Mouse (Mus musculus) ES-CJ7 (cell line): ENCODE measurements at regions not wholly inside any gene's neighbourhood (a gene's known extent, or its start where the extent isn't known, plus 50 kb on each side); places are given as distances from the start of the nearest gene placed in this dataset.

ENCODE experiments used
- DNase-seq: peaks from one replicate; pipeline ENCODE4 v3.0.0; 2011; ENCODE audit warnings: low read depth, low spot score

DNA sequence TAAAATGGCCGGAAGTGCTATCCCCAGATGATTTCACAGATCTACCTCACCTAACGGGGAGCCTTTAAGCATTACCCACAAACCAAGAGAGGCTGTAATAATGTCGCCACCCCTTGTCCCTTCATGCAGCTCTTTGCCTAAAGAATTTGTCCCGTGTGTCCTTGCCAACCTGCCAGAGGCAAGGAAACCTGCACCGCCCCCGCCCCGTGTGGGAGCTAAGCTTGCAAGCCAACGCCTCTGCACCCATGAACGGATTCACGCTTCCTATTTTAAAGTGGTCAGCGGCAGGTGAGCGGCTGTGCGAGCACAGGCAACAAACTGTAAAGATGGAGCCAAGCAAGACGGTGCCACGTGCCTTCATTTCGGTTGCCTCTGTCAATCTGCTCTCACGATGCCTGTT, 63.1 kb downstream of the Gm11011 start:
- no peak for DNase-seq

DNA sequence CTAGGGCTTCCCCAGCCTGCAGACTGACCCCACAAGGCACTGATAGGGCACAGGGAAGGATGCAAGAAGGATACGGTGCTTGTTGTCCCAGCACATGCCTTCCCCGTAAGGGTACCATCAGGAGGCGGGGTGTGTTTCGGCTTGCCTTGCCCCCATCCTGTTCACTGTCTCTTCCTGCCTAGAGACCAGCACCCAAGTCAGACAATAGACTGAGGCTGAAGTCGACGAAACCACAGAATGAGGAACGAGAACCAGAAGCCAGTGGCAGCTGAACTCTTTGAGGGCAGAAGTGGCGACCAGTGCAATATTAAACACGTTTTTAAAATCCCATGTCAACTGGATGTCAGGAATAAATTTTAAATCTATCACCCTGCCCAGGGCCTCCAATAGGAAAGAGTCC, 67.6 kb downstream of the Gm11011 start:
- no peak for DNase-seq

DNA sequence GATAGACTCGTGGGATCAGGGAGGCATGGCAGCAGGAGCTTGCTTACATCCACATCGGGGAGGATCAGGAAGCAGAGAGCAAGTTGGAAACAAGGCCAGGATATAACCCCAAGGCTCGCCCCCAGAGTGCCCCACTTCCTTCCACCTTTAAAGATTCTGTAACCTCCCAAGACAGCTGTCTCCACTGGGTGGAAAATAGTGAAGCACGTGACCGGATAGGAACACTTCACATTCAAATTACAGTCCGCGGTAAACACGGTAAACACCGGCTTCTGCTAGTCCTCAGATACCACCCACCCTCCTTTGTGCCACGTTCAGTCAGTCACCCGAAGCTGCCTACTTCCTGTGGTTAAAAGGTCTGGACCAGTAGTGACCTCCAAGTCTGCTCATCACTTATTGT, 72.2 kb downstream of the Gm11011 start:
- peak; percentile 80 for DNase-seq

DNA sequence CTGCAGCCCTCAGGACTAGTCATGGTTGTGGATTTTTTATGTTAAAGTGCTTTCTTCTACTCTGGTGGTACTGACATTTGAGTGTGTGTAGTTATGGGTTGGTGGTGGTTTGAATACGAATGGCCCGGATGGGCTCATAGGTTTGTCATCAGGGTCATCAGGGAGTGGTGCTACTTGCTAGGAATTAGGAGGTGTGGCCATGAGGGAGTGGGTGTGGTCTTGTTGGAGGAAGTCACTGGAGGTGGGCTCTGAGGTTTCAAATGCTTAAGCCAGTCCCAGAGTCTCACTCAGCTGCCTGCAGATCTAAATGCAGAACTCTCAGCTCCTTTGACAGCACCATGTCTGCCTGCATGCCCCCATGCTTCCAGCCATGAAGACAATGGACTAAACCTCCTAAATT, 76.8 kb downstream of the Gm11011 start:
- DNase-seq = peak; percentile 53

DNA sequence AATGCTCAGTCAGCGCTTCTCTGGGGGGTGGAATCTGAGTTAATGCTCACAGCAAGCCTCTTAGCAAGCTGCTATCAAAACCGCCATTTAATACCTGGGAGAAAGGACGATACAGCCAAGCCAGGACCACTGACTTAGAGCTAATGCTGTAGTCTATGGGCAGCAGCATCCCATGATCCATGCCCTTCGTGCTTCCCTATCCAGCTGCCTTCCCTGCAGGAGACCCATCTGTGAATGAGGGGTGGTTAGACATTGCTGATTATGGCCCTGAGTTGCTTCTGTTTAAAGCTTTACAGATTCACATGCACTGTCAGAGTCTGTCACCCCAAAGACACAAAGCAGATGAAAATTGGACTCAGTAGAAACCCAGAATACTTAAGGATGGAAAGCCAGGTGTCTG, 78.1 kb downstream of the Gm11011 start:
- no peak for DNase-seq

DNA sequence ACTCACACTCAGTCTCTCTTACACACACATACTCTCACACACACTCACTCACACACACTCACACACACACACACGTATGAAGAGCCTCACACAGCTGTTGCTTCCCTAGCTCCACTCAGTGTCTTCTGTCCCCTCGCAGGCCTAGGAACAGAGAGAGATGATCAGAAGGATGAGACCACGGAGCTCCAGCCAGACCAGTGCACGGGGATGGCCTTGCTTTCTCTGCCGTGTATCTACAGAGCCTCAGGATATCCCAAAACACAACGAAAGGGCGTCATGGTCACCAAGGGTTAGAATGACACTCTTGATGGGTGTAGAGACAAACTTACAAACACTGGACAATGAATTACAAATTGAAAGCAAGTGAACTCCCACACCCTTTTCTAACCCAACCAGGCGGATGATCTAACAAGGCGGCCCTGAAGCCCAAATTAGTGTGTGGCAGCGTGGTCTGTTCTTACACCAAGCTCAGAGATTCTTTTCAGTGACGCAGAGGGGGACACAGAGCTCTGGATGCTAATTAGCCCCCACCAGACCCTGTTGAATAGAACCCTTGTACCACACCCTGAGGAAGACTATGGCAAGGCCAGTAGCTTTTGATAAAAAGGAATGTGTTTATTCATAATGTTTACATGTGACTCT, 83.0 kb downstream of the Gm11011 start:
- DNase-seq = no peak

DNA sequence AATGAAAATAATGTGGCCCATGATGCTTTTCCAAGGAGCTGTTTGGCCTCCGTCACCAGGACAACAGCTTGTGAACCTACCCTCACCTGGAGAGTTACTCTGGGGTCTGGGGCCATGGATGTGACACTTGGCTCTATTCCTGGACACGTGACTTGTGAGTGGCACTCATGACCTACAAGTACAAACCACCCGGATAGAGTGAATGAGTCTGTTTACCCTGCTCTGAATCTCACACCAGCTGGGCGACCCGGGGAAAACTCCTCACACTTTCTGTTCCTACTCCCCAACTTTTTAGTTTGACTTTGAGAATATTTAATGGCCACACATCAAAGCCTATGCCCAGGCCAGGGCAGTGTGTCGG, 84.0 kb downstream of the Gm11011 start:
- no peak for DNase-seq

DNA sequence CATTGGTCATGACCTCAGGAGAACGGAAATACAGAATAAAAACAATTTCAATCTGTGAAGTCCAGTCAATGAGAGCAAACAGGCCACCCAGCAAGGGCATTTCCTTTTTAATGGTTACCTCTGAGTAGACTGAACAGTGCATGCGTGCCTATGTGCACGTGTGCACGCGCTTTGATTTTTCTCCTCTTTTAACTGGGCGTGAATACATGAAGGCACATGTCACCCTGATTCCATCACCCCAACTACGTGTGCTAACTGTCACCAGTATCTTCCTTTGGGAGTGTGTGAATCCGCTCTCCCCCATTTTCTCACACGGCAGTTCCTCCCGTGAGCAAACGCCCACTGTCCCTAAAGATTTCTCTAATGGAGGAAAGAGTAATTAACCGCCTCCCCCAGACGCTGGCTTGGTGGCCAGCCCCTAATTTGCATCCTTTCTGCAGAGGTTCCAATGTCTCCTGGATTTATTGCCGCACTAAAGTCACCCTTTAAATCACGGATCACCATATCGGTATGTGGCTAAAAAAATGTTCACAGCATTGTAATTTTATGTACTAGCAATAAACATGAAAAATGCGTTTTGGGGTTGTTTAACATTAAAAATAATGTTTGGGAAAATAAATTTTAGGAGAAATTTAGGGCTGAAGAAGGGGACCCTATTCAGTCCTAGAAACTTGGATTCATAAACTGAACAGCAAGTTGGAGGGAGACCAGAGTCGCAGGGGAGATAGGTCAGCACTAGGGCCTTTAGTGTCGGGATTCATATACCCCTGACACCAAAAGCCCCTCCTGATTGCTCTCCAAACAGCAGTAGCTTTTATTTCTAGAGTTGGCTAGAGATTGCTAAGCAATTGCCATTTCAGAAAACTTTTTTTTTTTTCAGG, 84.6 kb downstream of the Gm11011 start:
- no peak for DNase-seq

DNA sequence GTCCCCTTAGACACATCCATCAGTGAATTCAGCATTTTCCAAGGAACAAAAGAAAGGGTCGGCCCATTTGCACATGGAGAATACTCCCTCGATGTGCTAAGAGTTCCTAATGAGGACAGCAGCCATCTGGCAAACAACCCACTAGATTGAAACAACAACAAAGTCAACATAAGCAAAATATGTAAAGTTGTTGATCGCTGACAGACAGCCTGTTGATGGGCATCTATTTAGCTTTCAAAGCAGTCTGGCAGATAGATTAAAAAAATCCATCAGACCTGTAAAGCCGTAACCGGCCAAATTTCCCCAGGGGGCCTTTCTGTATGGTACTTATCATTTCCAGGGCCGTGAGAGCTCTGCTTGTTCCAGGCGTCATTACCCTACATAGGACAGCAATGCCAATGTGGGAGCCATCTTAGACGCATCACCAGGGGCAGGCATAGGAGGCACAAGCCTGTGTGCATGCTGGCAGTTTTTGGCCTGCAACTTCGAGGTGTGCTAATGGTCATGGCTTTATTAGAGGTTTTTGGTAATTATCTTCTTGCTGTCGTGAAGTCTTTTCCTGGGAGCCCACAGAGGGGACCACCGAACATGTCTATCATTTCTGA, 85.7 kb downstream of the Gm11011 start:
- DNase-seq = no peak

DNA sequence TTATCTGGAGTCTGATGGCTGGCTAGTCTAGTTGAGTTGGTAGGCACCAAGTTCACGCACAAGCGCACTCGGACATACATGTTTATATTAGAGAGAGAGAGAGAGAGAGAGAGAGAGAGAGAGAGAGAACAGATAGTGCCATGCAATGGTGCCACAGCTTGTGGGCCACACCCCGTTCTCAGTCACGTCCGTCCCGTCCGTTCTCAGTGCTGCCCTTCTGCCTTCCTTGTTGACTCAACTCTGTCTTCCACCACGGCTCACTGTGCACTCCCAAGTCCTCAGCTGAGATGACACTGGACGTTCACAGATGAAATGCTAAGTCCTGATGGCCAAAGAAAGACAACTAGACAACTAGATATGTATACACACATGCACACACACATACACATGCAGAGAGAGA, 92.2 kb downstream of the Gm11011 start:
- DNase-seq = no peak

DNA sequence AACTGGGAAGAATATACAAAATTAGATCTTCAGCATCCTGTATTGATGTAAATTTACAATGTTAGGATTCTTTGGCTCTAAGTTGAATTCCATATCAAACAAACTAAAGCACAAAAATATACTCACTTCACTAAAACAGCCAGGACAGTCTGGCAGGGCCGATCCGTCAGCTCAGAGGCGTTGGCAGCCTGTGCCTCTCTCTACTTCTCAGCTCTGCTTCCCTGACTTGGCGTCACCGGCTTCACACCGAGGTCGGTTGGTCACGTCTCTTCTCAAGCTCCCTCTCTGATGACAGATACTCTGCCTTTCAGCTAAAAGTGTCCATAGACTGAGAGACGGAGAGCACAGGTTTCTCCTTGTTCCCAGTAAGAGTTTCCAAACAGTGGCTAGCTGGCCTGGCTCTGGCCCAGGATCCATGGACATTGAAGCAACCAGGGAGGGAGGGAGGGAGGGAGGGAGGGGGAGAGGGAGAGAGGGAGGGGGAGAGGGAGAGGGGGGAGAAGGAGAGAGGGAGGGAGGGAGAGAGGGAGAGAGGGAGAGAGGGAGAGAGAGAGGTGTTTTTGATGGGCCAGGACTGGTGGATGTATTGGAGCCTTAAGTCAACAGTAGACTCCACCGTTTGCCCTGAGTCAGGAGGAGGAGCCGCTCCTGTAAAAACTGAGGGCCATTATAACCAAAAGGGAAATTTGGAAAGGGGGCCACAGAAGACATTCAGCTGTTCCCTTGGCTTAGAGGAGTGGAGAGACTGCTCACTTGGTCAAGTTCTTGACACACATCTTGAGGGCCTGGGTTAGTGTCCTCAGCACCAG, 92.8 kb downstream of the Gm11011 start:
- DNase-seq = no peak

DNA sequence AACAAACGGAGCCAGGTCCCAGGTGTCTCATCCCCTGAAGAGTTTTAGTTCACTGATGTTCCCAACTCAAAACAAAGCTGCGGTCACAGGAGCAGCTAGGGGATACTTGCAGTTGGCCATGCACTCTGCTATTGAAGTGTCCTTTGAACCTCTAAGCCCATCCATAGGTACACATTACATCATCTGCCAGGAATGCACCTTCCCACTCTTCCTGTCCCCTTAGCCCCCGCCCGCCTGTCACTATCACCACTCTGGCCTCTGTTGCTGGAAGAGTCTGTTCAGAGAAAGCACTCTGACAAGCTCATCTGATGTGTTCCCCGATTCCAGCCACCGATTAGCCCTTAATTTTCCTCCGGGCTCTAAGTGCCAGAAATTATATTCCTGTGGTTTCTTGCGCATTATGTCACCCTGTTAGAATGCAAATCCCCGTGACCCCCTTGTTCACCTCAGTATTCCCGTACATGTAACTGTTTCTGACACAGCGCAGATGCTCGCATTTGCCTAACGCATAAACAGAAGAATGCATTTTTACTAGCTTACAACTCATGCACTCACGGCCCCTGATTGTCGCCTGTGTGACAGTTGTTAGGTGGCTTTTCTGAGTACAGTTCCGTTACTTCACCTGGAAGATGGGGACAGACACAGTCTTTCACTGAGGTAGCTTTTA, 93.8 kb downstream of the Gm11011 start:
- no peak for DNase-seq

DNA sequence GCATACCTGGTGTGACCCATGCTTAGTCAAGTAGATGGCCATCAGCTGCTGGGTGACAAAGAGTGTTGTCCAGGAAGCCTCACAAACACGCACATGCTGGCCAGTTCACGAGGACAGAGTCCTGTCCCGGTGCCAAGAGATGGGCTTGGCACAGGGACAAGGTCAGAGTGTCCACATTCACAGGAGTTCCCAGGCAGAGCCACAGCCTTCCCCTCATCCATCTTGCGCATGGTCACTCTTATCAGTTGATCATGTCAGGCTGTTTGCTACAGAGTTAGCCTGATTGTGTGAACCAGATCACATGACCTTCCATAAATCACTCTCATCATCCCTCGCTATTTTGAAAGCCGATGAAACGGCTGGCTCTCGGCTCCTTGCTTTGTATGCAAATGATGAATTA, 103.6 kb downstream of the Gm11011 start:
- no peak for DNase-seq

DNA sequence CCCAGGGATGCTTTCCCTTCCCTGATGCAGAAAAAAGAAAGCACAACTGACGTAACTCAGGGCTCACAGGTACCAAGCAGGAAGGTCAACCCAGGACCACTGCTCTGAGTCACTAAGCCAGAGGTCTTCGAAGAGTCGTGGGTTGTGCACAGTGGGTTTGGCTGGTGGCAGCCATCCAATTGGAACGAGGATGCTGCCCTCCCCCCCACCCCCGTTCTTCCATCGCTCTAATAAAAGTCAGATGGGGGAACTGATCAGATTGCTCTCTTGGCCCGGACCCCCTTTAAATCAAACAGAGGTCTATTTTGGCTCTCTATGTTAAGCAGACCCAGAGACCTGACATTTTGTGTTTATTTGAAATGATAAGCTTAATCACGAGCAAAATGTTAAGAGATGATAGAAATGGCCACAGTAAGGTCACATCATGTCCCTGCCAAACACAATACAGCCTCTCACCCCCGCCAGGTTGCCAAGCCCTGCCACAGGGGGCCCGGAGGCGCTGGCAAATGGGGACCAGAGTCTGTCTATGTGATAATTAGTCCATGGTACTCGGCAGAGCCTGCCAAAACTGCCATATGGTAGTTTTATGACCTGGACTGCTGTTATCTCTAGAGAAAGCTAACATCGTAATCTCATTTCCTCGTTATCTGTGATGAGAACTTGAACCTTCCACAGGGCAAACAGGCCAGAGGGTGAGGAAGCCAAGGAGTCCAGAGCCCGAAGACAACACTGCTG, 105.6 kb downstream of the Gm11011 start:
- DNase-seq = no peak

DNA sequence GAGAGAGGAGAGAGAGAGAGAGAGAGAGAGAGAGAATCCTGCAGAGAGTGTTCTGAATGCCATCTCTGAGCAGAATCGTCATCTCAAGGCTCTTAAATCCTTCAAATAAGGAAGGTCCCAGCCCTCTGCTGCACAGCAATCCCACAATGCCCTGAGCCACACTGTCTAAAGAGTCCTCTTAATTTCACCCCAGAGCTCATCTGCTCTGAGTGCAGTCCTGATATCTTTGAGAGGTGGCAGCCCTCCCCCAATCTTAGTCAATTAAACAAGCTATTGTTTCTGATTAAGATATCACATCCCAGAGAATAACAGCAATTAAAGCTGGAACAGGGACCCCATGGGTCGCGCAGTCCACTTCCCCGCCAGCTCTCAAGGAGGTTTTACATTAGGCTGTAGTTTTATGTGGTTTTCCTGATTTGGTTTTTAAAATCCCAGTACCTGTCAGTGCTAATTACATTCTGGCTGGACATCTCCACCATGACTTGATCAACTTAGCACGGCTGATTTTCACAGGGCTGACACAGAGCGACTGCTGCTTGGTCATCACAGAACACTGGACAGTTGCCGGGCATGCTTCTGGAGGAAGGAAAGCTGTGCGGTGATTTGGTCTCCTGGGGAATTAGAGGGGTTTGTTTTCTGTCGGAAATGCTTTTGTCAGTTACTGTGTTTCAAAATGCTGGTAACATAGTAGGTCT, 113.0 kb downstream of the Gm11011 start:
- DNase-seq = no peak

DNA sequence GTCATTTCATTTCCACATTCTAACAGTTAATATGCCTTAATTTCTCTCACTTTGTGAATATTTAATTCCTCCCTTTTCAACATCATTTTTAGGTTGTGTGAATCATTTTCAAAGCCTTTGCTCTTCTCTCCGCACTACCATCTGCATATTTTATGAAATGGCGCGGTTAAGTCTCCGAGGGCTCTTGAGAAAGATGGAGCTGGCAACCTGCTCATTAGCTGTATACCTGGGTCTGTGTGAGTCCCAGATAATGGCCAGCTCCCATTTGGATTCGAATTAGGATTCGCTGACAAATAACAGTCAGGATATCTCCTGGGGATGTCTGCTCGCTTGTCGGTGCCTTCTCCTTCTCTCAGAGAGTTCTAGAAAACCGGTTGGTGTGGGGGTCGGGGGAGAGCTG, 118.0 kb downstream of the Gm11011 start:
- DNase-seq = no peak

DNA sequence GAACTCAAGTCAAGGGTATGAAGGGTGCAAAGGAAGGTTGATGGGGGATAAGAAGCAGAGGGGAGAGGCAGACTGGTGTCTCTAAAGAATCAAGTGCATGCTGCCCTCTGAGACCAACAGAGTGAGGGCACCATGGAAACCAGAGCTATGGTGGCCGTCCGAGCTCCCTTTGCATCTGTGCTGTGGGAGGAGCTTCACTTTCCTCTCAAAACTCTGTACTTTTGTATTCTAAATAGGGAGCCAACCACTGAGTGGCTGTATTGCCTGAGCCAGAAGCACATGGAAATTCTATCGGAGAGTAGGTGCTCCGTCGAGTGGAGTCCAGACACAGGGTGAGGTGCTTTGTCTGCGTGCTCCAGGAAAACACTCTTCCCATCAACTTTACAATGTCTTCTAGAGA, 119.9 kb downstream of the Gm11011 start:
- no peak for DNase-seq

DNA sequence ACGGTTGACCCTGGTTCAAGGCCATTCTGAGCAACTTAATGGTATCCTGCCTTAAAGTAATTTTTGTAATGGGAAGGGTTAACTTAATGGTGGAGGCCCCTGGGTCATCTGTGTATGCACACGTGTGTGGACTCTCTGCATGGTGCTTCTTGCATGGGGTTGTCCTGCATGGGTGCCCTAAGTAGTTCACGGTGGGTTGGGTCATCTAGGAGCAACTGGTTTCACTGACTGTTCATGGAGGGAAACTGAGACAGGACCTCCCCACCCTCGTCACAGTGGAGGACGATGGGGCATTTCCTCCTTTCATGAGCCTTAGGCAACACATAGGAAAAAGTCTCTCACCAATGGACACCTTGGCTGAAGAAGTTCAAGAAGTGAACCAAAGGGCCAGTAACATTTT, 123.4 kb downstream of the Gm11011 start:
- DNase-seq = no peak

DNA sequence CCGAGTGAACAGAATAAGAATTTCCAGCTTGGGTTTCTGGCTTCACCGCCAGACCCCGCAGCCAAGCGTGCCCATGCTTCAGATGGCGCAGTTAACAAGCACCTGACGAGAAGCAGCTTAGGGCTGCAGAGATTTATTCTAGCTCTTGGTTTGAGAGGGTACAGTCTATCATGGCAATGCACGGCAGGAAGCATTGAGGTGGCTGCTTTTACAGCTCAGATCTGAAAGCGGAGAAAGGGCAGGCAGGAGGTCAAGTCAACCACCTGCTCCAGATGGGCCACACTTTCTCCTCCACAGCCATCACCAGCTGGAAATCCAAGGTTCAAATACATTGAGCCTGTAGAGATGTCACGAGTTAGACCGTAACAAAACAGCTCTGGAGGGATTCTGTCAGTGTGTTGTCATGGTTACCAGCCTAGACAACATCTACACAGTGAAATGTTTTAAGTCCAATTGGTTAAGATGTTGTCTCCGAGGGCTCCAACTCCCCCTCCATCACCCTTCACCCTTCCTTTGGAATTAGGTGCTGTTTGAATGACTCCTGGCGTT, 126.0 kb downstream of the Gm11011 start:
- DNase-seq = no peak

DNA sequence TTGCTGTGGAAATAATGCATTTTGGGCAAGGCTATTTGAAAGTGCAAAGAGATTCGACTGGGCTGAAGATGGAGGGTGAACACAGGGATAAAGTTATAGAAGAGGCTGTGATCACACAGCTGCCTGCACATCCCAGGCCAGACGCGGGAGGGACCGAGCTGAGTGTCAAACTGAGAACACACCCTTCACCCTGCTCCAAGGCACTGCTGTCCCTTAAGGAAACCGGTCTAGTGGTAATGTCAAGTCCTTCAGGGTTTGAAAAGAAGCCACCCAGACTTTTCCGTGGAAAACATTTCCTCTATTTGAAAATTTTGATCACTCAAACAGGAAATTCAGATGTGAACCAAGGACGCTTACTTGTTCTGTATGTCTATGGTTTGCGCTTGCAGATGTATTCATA, 134.6 kb downstream of the Gm11011 start:
- no peak for DNase-seq
